Mouse (Mus musculus): ENCODE data around the gene Setd6.

GRCm38 (mm10) chr8:95696661-95697060, 19.0 kb upstream of the Setd6 start:
- TF ChIP-seq CTCF (IDR thresholded peaks at IDR 0.05; ENCODE audit: low read depth) (no peak), EP300 (IDR thresholded peaks at IDR 0.05; ENCODE audit: low read depth) (no peak)
